21 mouse cellular contexts compared by ENCODE assay signal in the genomic region with DNA sequence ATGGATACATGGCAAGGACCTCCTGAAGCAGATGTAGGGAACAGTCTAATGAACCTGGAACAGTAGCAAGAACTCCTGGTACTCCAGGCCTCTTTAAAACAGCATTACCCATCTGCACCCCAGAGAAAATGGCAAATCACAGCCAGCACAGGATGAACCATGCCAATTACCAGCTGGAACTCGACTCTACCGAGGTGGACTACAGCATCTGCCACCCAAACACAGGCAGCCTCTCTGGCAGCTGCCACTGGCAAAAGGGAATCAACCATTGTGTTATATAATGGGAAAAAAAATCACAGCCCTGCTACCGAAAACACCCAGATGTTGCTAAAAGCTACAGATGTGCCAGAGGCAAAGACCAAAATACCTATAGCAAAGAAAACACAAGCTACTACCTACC. TPM values are rescaled to one million over a fixed set of nuclear protein-coding genes. Genes with fewer than 3 reads are reported as not detected.
DNase-seq lines count a peak whose midpoint lies in the region; ATAC-seq lines count a peak whose summit lies in the region.
"Had no signal": no experiment of that assay in that cellular context is flagged by ENCODE, and none has a peak within 500 bp of the region (broad histone marks: within the 10 kb centered on the region; RNA-seq: fewer than 3 reads in every experiment).

No protein-coding gene starts in this region.

- H3K4me3 ChIP-seq in forebrain, embryonic 13.5 days = no peak overlapping the region
- no peak overlapping the region for H3K4me3 ChIP-seq in forebrain, embryonic 10.5 days
- H3K4me3 ChIP-seq in hindbrain, embryonic 14.5 days (replicated peaks; ENCODE audit: low read length) = no peak overlapping the region
- no peak overlapping the region for H3K4me3 ChIP-seq in hindbrain, embryonic 11.5 days (ENCODE audit: low read depth, low read length)
- no peak overlapping the region for H3K4me3 ChIP-seq in neural tube, embryonic 13.5 days
- H3K4me3 ChIP-seq in neural tube, embryonic 14.5 days (ENCODE audit: low read depth, low read length) = no peak overlapping the region
- H3K4me3 ChIP-seq: embryonic facial prominence, embryonic 12.5 days; heart, embryonic 12.5 days; limb, embryonic 15.5 days had no signal

- peaks cover 20% of the 10 kb centered on the region for H3K36me3 ChIP-seq in forebrain, embryonic 13.5 days (ENCODE audit: poor library complexity, severe bottlenecking)
- H3K36me3 ChIP-seq in forebrain, embryonic 10.5 days (replicated peaks) = peaks cover 58% of the 10 kb centered on the region
- H3K36me3 ChIP-seq in hindbrain, embryonic 14.5 days (replicated peaks; ENCODE audit: control insufficient read depth, insufficient read depth) = peaks cover 13% of the 10 kb centered on the region
- no peaks in the 10 kb centered on the region for H3K36me3 ChIP-seq in hindbrain, embryonic 11.5 days (ENCODE audit: control insufficient read depth, insufficient read depth, low read length)
- peaks cover 12% of the 10 kb centered on the region for H3K36me3 ChIP-seq in neural tube, embryonic 13.5 days
- peaks cover 3% of the 10 kb centered on the region; the same call in 1 of the 2 replicates for H3K36me3 ChIP-seq in neural tube, embryonic 14.5 days (ENCODE audit: control insufficient read depth, insufficient read depth, low read length)

- no peak overlapping the region for H3K4me2 ChIP-seq in forebrain, embryonic 13.5 days
- H3K4me2 ChIP-seq in hindbrain, embryonic 14.5 days (replicated peaks) = no peak overlapping the region
- H3K4me2 ChIP-seq in hindbrain, embryonic 11.5 days (replicated peaks; ENCODE audit: low read depth, low read length) = no peak overlapping the region
- H3K4me2 ChIP-seq in neural tube, embryonic 13.5 days = no peak overlapping the region
- H3K4me2 ChIP-seq in neural tube, embryonic 14.5 days (ENCODE audit: low read depth, low read length) = no peak overlapping the region
- H3K4me2 ChIP-seq: embryonic facial prominence, embryonic 12.5 days; heart, embryonic 12.5 days; limb, embryonic 15.5 days had no signal

- no peak overlapping the region for H3K9ac ChIP-seq in forebrain, embryonic 13.5 days
- no peak overlapping the region for H3K9ac ChIP-seq in hindbrain, embryonic 14.5 days
- H3K9ac ChIP-seq in hindbrain, embryonic 11.5 days (ENCODE audit: low read depth, low read length) = no peak overlapping the region
- no peak overlapping the region for H3K9ac ChIP-seq in neural tube, embryonic 13.5 days
- no peak overlapping the region for H3K9ac ChIP-seq in neural tube, embryonic 14.5 days (replicated peaks; ENCODE audit: low read depth, low read length)
- H3K9ac ChIP-seq: embryonic facial prominence, embryonic 12.5 days; heart, embryonic 12.5 days; limb, embryonic 15.5 days; liver, postnatal 0 days had no signal

- ATAC-seq in forebrain, embryonic 13.5 days = no peak
- no peak for ATAC-seq in hindbrain, embryonic 14.5 days (ENCODE audit: low FRiP score)
- no peak for ATAC-seq in hindbrain, embryonic 11.5 days (ENCODE audit: low FRiP score)
- 0 out of 2 replicates have a peak, but pooled peaks have one; percentile 70 for ATAC-seq in neural tube, embryonic 13.5 days (ENCODE audit: low read depth)
- peak; percentile 46; the same call in 1 of the 2 replicates for ATAC-seq in neural tube, embryonic 14.5 days (ENCODE audit: low read depth)
- ATAC-seq: liver, postnatal 0 days; Patski had no signal

- DNase-seq in forebrain, embryonic 10.5 days (ENCODE audit: extremely low spot score, low spot score) = no peak
- no peak for DNase-seq in hindbrain, embryonic 14.5 days (ENCODE audit: low spot score)
- DNase-seq in hindbrain, embryonic 11.5 days (ENCODE audit: low spot score) = no peak
- no peak for DNase-seq in neural tube, embryonic 10.5 days (ENCODE audit: extremely low spot score, low spot score)
- DNase-seq in T-cell, adult 2 months (ENCODE audit: low spot score) = no peak
- DNase-seq: cerebellum, adult 11 months; gastrocnemius, postnatal 36 days; heart, postnatal 36 days; kidney, adult 2 months; kidney, postnatal 25 days; liver, postnatal 0 days; lung, postnatal 4 days; midbrain, embryonic 14.5 days; thymus, postnatal 4 days had no signal

- H3K27me3 ChIP-seq in forebrain, embryonic 13.5 days = no peaks in the 10 kb centered on the region
- no peaks in the 10 kb centered on the region for H3K27me3 ChIP-seq in forebrain, embryonic 10.5 days (ENCODE audit: poor library complexity, severe bottlenecking)
- H3K27me3 ChIP-seq in hindbrain, embryonic 14.5 days (ENCODE audit: control insufficient read depth, insufficient read depth, low read length) = no peaks in the 10 kb centered on the region
- H3K27me3 ChIP-seq in hindbrain, embryonic 11.5 days (ENCODE audit: control insufficient read depth, insufficient read depth, low read length) = no peaks in the 10 kb centered on the region
- no peaks in the 10 kb centered on the region for H3K27me3 ChIP-seq in neural tube, embryonic 13.5 days
- H3K27me3 ChIP-seq in neural tube, embryonic 14.5 days (ENCODE audit: control insufficient read depth, insufficient read depth, low read length) = no peaks in the 10 kb centered on the region
- H3K27me3 ChIP-seq: embryonic facial prominence, embryonic 12.5 days; heart, embryonic 12.5 days; limb, embryonic 15.5 days; Patski had no signal

- WGBS in forebrain, embryonic 13.5 days = 55% methylated on average over 3 of the region's 3 CpGs
- WGBS in forebrain, embryonic 10.5 days = 84% methylated on average over 3 of the region's 3 CpGs
- 46% methylated on average over 3 of the region's 3 CpGs for WGBS in hindbrain, embryonic 14.5 days
- 88% methylated on average over 3 of the region's 3 CpGs for WGBS in hindbrain, embryonic 11.5 days
- 40% methylated on average over 3 of the region's 3 CpGs for WGBS in neural tube, embryonic 13.5 days
- WGBS in neural tube, embryonic 14.5 days = 42% methylated on average over 3 of the region's 3 CpGs

- no peaks in the 10 kb centered on the region for H3K9me3 ChIP-seq in forebrain, embryonic 13.5 days (replicated peaks)
- H3K9me3 ChIP-seq in forebrain, embryonic 10.5 days = no peaks in the 10 kb centered on the region
- H3K9me3 ChIP-seq in hindbrain, embryonic 14.5 days (ENCODE audit: control insufficient read depth, low read length) = no peaks in the 10 kb centered on the region
- H3K9me3 ChIP-seq in hindbrain, embryonic 11.5 days (ENCODE audit: control insufficient read depth, low read length) = no peaks in the 10 kb centered on the region
- H3K9me3 ChIP-seq in neural tube, embryonic 13.5 days = no peaks in the 10 kb centered on the region
- H3K9me3 ChIP-seq in neural tube, embryonic 14.5 days (ENCODE audit: control insufficient read depth, low read length) = no peaks in the 10 kb centered on the region
- H3K9me3 ChIP-seq: embryonic facial prominence, embryonic 12.5 days; heart, embryonic 12.5 days; limb, embryonic 15.5 days had no signal

- H3K27ac ChIP-seq in forebrain, embryonic 13.5 days = peak overlapping the region; percentile 3; the same call in 1 of the 2 replicates
- H3K27ac ChIP-seq in forebrain, embryonic 10.5 days = no peak overlapping the region
- H3K27ac ChIP-seq in hindbrain, embryonic 14.5 days = peak overlapping the region; percentile 73
- no peak overlapping the region for H3K27ac ChIP-seq in hindbrain, embryonic 11.5 days (ENCODE audit: low read depth, low read length)
- H3K27ac ChIP-seq in neural tube, embryonic 13.5 days (replicated peaks) = peak overlapping the region; percentile 20; the same call in 1 of the 2 replicates
- H3K27ac ChIP-seq in neural tube, embryonic 14.5 days (ENCODE audit: low read depth, low read length) = peak overlapping the region; percentile 24; the same call in 1 of the 2 replicates
- H3K27ac ChIP-seq: embryonic facial prominence, embryonic 12.5 days had no signal

- H3K4me1 ChIP-seq in forebrain, embryonic 13.5 days = peaks cover 62% of the 10 kb centered on the region
- H3K4me1 ChIP-seq in forebrain, embryonic 10.5 days = peaks cover 49% of the 10 kb centered on the region
- peaks cover 63% of the 10 kb centered on the region for H3K4me1 ChIP-seq in hindbrain, embryonic 14.5 days (replicated peaks; ENCODE audit: control insufficient read depth, insufficient read depth, low read length)
- no peaks in the 10 kb centered on the region; the same call in 1 of the 2 replicates for H3K4me1 ChIP-seq in hindbrain, embryonic 11.5 days (replicated peaks; ENCODE audit: control insufficient read depth, insufficient read depth, low read length)
- peaks cover 70% of the 10 kb centered on the region for H3K4me1 ChIP-seq in neural tube, embryonic 13.5 days (replicated peaks)
- peaks cover 21% of the 10 kb centered on the region for H3K4me1 ChIP-seq in neural tube, embryonic 14.5 days (ENCODE audit: control insufficient read depth, insufficient read depth, low read length)

RNA-seq across cellular contexts. Expression of gene Zfp609, which starts 34.3 kb away (rescaled TPM):
- polyA plus RNA-seq in forebrain, embryonic 13.5 days (2015; fragmentation: Nextera tagmentation; extraction: Ambion mirVana) = 9.4 and 9.6 TPM in 2 replicates
- polyA plus RNA-seq in forebrain, embryonic 10.5 days (2016; fragmentation: Nextera tagmentation; extraction: Ambion mirVana) = 8.2 and 8.3 TPM in 2 replicates
- 8.0 and 8.8 TPM in 2 replicates for polyA plus RNA-seq in hindbrain, embryonic 14.5 days (2014; fragmentation: Nextera tagmentation; extraction: Ambion mirVana)
- polyA plus RNA-seq in hindbrain, embryonic 11.5 days (2014; fragmentation: Nextera tagmentation; extraction: Ambion mirVana) = 9.2 and 12.5 TPM in 2 replicates
- 8.6 and 10.0 TPM in 2 replicates for polyA plus RNA-seq in neural tube, embryonic 13.5 days (2015; fragmentation: Nextera tagmentation; extraction: Ambion mirVana)
- 8.9 and 10.1 TPM in 2 replicates for polyA plus RNA-seq in neural tube, embryonic 14.5 days (2014; fragmentation: Nextera tagmentation; extraction: Ambion mirVana)

Comparison
In these comparisons a context has a peak if more than half of its experiments do, and no peak if none do; other contexts are left out.
1. H3K27ac ChIP-seq: peak in forebrain, embryonic 13.5 days (single experiment), hindbrain, embryonic 14.5 days (single experiment), neural tube, embryonic 13.5 days (single experiment) and neural tube, embryonic 14.5 days (single experiment); none in forebrain, embryonic 10.5 days (single experiment) and hindbrain, embryonic 11.5 days (single experiment).
2. ATAC-seq: peak in neural tube, embryonic 13.5 days (single experiment) and neural tube, embryonic 14.5 days (single experiment); none in forebrain, embryonic 13.5 days (single experiment), hindbrain, embryonic 14.5 days (single experiment) and hindbrain, embryonic 11.5 days (single experiment).